Mouse (Mus musculus) lung, embryonic 15.5 days (tissue): ENCODE results near the gene Trappc10. TPM values are rescaled to one million over a fixed set of nuclear protein-coding genes. Genes with fewer than 3 reads are reported as not detected.

Source experiments
- ATAC-seq: fragments of 200-750 bp; cut with Nextera tagmentation; 2 replicates; pipeline ENCODE4 v1.8.0; 2017; ENCODE audit warnings: moderate number of reproducible peaks, borderline replicate concordance; ENCODE audit not compliant: low FRiP score, low TSS enrichment; ENCODE audit errors: extremely low read depth
- H3K27ac ChIP-seq: fragments of 300-500 bp; sonication (generic); 2 replicates; pipeline ENCODE4 v1.5.1; 2015; ENCODE audit warnings: moderate library complexity, mild to moderate bottlenecking, inconsistent platforms
- H3K27me3 ChIP-seq: fragments of 300-500 bp; sonication (generic); 2 replicates; pipeline ENCODE4 v1.6.1; 2015; ENCODE audit warnings: inconsistent platforms
- H3K36me3 ChIP-seq: fragments of 300-500 bp; sonication (generic); 2 replicates; pipeline ENCODE4 v1.6.1; 2015; ENCODE audit warnings: inconsistent platforms
- H3K4me1 ChIP-seq: fragments of 300-500 bp; sonication (generic); 2 replicates; pipeline ENCODE4 v1.6.1; 2015; ENCODE audit warnings: inconsistent platforms
- H3K4me2 ChIP-seq: fragments of 300-500 bp; sonication (generic); 2 replicates; pipeline ENCODE4 v1.6.1; 2015; ENCODE audit warnings: inconsistent platforms, mild to moderate bottlenecking, moderate library complexity
- H3K4me3 ChIP-seq: fragments of 300-500 bp; sonication (generic); 2 replicates; pipeline ENCODE4 v1.5.1; 2015; ENCODE audit warnings: mild to moderate bottlenecking, inconsistent platforms
- H3K9ac ChIP-seq: fragments of 300-500 bp; sonication (generic); 2 replicates; pipeline ENCODE4 v1.6.1; 2015; ENCODE audit warnings: inconsistent platforms
- H3K9me3 ChIP-seq: fragments of 300-500 bp; sonication (generic); 2 replicates; pipeline ENCODE4 v1.6.1; 2016; ENCODE audit warnings: inconsistent platforms
- WGBS: fragments of 180-500 bp; shearing (Covaris S2); methylation state at CpG from one replicate; pipeline ENCODE4 v1.1.7; 2015; 5-methylcytosine and 5-hydroxymethylcytosine counted together
- polyA plus RNA-seq: library from polyadenylated mRNA; unstranded; fragments of >200 nt; fragmentation: Nextera tagmentation; extraction: Ambion mirVana; gene quantifications from 2 replicates; pipeline ENCODE4 v1.2.1, GENCODE M21; 2015

Gene Trappc10
- polyA plus RNA-seq, 1 experiment from 2014 or later: 14.4 TPM

DNA sequence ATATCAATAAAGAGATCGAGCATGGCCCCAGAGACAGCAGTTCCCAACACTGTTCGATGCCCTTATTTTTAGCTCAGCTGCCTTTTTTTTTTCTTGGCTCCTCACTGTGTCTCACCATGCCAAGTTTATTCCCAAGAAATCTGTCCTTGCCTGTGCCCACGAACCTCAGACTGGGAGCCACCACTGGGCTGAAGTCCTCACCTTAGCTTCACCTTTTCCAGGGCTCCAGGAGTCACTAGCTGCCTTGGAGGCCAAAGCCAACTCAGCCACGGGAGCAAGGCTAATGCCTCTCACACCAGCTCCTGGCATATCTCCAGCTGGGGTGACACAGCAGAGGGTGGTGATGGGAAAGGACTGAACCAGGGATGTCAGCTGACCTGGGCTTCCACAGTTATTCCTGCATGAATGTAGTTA, 11.2 kb upstream of the Trappc10 start:
- Histone ChIP-seq H3K4me2 (no peak overlapping the region), H3K9me3 (no peaks in the 10 kb centered on the region), H3K27me3 (no peaks in the 10 kb centered on the region), H3K9ac (no peak overlapping the region), H3K36me3 (no peaks in the 10 kb centered on the region), H3K4me3 (no peak overlapping the region), H3K4me1 (peaks cover 10% of the 10 kb centered on the region), H3K27ac (no peak overlapping the region)
- no peak for ATAC-seq
- 57% methylated on average over 4 of the region's 4 CpGs for WGBS

DNA sequence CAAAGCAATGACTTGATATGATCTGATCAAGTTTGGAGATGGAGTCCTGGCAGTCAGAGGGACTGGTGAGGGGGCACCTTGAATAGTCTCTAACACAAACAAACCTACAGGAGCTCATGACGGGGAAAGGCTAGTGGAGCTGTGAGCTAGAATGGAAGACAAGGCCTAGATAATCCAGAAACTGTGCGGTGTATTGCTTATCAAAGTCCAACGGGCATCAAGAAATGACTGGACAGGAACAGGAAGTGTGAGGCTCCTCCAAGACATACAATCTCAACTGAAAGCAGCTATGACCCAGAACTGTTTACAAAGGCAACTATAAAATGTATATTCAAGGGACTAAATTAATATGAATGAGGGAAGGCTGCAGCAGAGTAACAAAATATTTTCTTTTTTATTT, 2.8 kb upstream of the Trappc10 start:
- WGBS: 69% methylated on average over 3 of the region's 3 CpGs
- no peak overlapping the region for H3K4me2 ChIP-seq
- H3K27ac ChIP-seq: no peak overlapping the region
- no peak for ATAC-seq
- H3K4me1 ChIP-seq: peaks cover 20% of the 10 kb centered on the region
- no peaks in the 10 kb centered on the region for H3K27me3 ChIP-seq
- H3K9ac ChIP-seq: no peak overlapping the region
- no peaks in the 10 kb centered on the region for H3K9me3 ChIP-seq
- H3K4me3 ChIP-seq: no peak overlapping the region
- no peaks in the 10 kb centered on the region for H3K36me3 ChIP-seq

DNA sequence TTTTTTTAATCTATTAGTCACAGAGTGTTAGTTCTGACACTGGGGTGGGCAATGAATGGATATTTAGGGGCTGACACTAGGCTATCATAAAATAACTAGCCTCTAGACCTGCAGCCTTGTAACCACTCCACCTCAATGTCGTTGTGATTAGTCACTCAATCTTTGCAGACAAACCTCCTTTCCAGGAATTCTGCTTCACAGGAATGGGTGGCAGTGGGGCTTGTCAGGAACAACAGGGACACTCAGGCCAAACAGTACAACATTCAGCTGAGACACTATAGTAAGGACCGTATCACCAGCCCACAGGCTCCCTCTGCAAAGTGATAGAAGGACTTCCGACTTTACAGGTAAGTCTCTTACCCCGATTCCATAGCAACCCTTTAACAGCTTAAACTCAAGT, 2.3 kb upstream of the Trappc10 start:
- H3K9me3 ChIP-seq: no peaks in the 10 kb centered on the region
- no peak overlapping the region for H3K27ac ChIP-seq

DNA sequence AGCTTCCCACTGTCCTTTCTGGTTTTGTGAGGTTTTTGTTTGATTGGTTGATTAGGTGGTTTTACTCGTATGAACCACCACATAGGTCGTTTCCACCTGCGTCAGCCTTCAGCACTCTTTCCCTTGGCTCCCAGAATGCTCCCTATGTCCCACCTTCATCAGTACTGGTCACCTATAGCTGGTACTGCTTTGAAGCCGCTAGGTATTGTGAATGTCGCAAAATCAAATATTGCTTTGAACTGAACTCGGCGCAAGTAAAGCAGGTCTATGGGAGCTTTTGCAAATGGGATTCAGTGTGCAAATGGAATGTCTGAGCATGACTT, 745 bp upstream of the Trappc10 start:
- H3K4me3 ChIP-seq: peak overlapping the region; percentile 82
- no peak for ATAC-seq
- H3K4me2 ChIP-seq: peak overlapping the region; percentile 93
- H3K9ac ChIP-seq: peak overlapping the region; percentile 73
- H3K27ac ChIP-seq: no peak overlapping the region
- no peaks in the 10 kb centered on the region for H3K27me3 ChIP-seq
- WGBS: 18% methylated on average over 7 of the region's 7 CpGs
- no peaks in the 10 kb centered on the region for H3K36me3 ChIP-seq
- peaks cover 20% of the 10 kb centered on the region for H3K4me1 ChIP-seq
- no peaks in the 10 kb centered on the region for H3K9me3 ChIP-seq

More for the DNA sequence above, 2.3 kb upstream of the Trappc10 start:
- H3K4me1 ChIP-seq: peaks cover 20% of the 10 kb centered on the region
- H3K4me2 ChIP-seq: no peak overlapping the region
- no peaks in the 10 kb centered on the region for H3K27me3 ChIP-seq
- H3K9ac ChIP-seq: no peak overlapping the region
- no peak overlapping the region for H3K4me3 ChIP-seq
- H3K36me3 ChIP-seq: no peaks in the 10 kb centered on the region
- ATAC-seq: no peak
- WGBS: 77% methylated on average over 4 of the region's 4 CpGs

DNA sequence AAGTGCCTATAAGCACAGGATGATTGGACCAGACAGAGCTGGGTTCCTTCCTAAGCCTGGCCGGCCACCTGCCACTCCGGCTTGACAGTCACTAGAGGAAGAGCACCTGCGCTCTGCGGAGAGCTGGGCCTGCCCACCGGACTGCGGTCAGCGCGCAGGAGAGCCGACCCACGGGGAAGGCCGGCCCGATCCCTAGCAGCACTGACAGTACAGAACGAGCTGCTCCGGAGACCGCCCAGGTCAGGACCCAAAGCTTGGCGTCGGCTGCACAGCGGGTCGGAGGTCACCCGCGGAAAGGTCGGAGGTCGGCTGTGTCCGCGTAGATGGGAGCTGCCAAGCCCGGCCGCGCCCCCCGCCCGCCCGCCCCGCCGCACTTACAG, 393 bp downstream of the Trappc10 start:
- Histone ChIP-seq H3K27me3 (no peaks in the 10 kb centered on the region), H3K36me3 (no peaks in the 10 kb centered on the region), H3K4me1 (peaks cover 20% of the 10 kb centered on the region), H3K9ac (peak overlapping the region; percentile 73), H3K9me3 (no peaks in the 10 kb centered on the region), H3K27ac (no peak overlapping the region), H3K4me3 (peak overlapping the region; percentile 82), H3K4me2 (peak overlapping the region; percentile 93)
- ATAC-seq: peak; percentile 24; the same call in 1 of the 2 replicates
- WGBS: 0% methylated on average over 30 of the region's 33 CpGs

DNA sequence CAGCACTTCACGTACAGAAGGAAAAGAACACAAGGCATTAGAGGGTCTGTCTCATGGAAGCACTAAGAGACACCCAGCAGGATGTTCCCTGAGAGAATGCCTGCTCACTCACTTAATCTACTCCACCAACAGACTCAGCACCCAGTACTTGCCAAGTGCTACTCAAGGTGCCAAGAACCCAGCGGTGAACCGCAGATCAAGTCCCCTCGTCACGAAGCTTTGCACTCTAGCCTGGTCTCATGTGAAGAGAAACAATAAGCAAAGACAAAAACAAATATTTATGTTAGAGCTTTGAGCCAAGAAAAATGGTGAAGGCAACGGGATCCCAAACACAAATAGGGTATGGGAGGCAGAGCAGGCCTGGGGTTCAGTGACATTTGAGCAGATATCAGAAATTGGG, 5.5 kb downstream of the Trappc10 start:
- H3K27ac ChIP-seq: no peak overlapping the region
- no peak overlapping the region for H3K9ac ChIP-seq
- H3K4me3 ChIP-seq: no peak overlapping the region
- WGBS: 64% methylated on average over 6 of the region's 6 CpGs
- ATAC-seq: no peak
- no peak overlapping the region for H3K4me2 ChIP-seq
- no peaks in the 10 kb centered on the region for H3K9me3 ChIP-seq
- H3K27me3 ChIP-seq: no peaks in the 10 kb centered on the region
- no peaks in the 10 kb centered on the region for H3K36me3 ChIP-seq
- H3K4me1 ChIP-seq: peaks cover 25% of the 10 kb centered on the region

DNA sequence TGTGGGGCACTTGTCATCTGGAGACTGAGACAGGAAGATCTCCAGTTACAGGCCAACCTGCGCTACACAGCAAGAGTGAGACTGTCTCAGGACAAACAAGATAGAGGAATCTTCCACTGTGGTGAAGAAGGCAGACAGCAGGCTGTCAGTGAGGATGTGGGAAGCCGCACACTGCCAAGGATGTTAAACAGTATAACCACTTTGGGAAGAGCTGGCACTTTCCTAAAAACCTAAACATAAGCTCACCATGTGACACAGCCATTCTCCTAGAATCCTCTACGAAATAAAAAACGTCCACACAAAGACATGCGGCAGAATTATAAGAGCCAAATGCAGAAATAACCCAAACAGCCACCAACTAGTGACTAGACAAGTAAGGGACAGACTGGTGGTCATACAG, 6.1 kb downstream of the Trappc10 start:
- no peak overlapping the region for H3K27ac ChIP-seq
- WGBS: 89% methylated on average over 5 of the region's 5 CpGs
- peaks cover 19% of the 10 kb centered on the region for H3K4me1 ChIP-seq
- no peak overlapping the region for H3K4me2 ChIP-seq
- no peak overlapping the region for H3K9ac ChIP-seq
- no peaks in the 10 kb centered on the region for H3K36me3 ChIP-seq
- H3K27me3 ChIP-seq: no peaks in the 10 kb centered on the region
- no peak overlapping the region for H3K4me3 ChIP-seq
- ATAC-seq: no peak
- no peaks in the 10 kb centered on the region for H3K9me3 ChIP-seq

DNA sequence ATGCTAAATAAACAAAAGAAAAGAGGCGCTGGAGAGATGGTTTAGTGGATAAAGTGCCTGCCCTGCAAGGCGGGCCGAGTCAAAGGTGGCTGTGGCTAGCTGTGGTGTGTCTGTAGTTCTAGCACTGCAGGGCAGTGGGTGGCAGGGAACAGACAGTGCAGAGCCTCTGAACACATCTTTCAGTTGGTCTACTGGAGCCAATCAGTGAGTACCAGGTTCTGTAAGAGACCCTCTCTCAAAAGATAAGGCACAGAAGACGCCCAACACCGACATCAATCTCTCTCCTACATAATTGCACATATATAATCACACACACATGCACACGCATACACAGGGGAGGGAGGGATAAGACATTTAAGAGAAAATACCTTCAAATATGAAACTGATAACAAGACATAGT, 6.6 kb downstream of the Trappc10 start:
- no peak overlapping the region for H3K4me3 ChIP-seq
- no peaks in the 10 kb centered on the region for H3K9me3 ChIP-seq
- WGBS: 71% methylated on average over 6 of the region's 6 CpGs
- ATAC-seq: no peak
- peaks cover 14% of the 10 kb centered on the region for H3K4me1 ChIP-seq
- no peak overlapping the region for H3K4me2 ChIP-seq
- H3K9ac ChIP-seq: no peak overlapping the region
- H3K27me3 ChIP-seq: no peaks in the 10 kb centered on the region
- no peak overlapping the region for H3K27ac ChIP-seq
- H3K36me3 ChIP-seq: no peaks in the 10 kb centered on the region

DNA sequence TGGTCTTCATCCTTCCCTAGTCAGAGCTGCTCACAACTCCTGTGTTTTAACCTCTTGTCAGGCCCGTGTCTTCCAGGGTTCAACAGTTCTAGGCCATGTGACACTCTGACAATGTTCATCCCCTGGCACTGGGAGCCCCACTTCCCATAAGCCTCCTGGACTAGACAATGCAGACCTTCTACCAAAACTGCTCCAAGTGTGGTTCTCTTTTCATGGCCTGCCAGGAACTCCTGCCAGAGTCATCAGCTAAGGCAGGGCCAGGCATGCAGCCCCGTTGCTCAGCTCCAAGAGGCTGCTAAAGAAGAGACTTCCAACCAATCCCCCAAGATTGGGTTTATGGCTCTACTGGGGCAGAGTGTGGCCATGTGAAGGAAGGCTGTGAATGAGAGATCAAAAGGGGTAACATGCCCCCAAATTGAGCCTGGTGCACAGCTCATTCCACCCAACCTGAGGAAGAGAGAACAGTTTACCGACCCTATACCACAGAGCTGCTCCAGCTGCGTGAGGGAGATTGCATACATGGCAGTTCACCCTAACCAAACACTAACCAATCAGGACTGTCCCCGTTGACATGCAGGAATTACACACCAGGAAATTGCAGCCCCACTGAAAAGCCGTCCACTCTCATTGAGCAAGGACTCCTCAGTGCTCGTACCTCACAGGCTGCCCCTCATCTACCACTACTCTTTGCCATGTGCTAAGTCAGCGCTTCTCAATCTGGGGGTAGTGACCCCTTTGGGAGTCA, 7.4 kb downstream of the Trappc10 start:
- WGBS: 66% methylated on average over 8 of the region's 8 CpGs
- Histone ChIP-seq H3K36me3 (no peaks in the 10 kb centered on the region), H3K27me3 (no peaks in the 10 kb centered on the region), H3K4me2 (no peak overlapping the region), H3K9ac (no peak overlapping the region), H3K4me1 (peaks cover 12% of the 10 kb centered on the region; the same call in 1 of the 2 replicates), H3K9me3 (no peaks in the 10 kb centered on the region), H3K4me3 (no peak overlapping the region), H3K27ac (no peak overlapping the region)
- ATAC-seq: no peak

DNA sequence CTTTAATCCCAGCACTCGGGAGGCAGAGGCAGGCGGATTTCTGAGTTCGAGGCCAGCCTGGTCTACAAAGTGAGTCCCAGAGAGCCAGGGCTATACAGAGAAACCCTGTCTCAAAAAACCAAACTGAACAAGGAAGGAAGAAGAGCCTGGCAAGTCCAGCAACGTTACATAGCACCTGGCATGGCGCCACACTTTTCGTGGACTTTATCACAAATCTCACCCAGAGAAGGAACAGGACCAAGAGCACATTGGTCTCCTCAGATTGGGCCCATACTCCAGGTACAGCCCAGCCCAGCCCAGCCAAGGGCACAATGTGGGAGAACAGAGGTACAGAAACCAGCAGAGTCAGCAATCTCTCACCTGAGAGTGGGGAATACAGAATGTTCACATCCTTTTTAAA, 10.7 kb downstream of the Trappc10 start:
- 78% methylated on average over 6 of the region's 6 CpGs for WGBS
- Histone ChIP-seq H3K9me3 (no peaks in the 10 kb centered on the region), H3K4me2 (no peak overlapping the region), H3K36me3 (peaks cover 12% of the 10 kb centered on the region; the same call in 1 of the 2 replicates), H3K4me3 (no peak overlapping the region), H3K27me3 (no peaks in the 10 kb centered on the region), H3K4me1 (peaks cover 12% of the 10 kb centered on the region; the same call in 1 of the 2 replicates), H3K9ac (no peak overlapping the region), H3K27ac (no peak overlapping the region)
- ATAC-seq: no peak

DNA sequence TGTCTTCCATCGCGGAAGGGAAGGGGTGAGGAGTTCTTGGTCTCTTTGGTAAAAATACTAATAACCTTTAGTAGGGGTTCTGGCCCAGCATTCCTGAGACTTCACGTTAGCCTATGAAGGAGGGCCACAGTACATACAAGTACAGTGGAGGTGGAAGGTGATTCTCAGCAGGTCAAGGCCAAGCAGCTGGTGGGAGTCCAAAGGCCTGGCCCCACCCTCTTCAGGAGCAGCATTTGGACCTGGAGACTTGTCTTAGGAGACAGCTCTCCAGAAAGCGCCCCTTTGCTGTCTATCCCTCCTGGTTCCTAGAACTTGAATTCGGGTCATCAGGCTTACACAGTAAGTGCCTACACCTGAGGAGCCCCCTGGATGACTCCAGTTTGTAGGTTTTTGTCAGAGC, 11.3 kb downstream of the Trappc10 start:
- no peak overlapping the region for H3K4me2 ChIP-seq
- H3K4me3 ChIP-seq: no peak overlapping the region
- ATAC-seq: no peak
- H3K36me3 ChIP-seq: peaks cover 17% of the 10 kb centered on the region; the same call in 1 of the 2 replicates
- no peak overlapping the region for H3K9ac ChIP-seq
- peaks cover 12% of the 10 kb centered on the region; the same call in 1 of the 2 replicates for H3K4me1 ChIP-seq
- H3K27me3 ChIP-seq: no peaks in the 10 kb centered on the region
- H3K27ac ChIP-seq: no peak overlapping the region
- no peaks in the 10 kb centered on the region for H3K9me3 ChIP-seq
- 90% methylated on average over 5 of the region's 5 CpGs for WGBS

DNA sequence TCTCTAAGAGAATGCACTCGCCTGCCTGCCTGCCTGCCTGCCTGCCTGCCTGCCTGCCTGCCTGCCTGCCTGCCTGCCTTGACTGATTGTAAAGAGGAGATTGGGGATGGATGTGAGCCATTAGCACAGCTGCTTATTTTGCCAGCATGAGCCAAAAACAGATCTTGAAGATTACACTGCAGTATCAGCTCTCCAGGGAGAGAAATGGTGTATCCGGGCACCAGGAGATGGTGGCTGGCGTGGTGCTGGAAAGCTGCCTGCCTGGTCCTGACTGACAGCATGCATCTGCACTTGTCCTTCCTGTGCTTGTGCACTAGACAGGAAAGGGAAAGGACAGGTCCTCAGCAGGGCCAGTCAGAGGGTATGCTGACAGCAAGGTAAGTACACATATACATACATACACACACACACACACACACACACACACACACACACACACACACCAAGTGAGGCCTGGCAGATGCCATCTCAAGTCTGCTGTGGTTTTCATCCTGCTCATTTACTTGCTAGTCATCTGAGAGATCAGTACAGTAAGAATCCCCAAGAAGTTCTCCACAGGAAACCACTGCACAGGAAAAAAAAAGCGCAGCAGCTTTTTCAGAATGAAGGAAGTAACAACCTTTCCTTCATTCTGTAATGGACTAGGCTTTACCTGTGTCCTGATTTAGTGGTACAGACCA, 12.0 kb downstream of the Trappc10 start:
- Histone ChIP-seq H3K36me3 (peaks cover 22% of the 10 kb centered on the region; the same call in 1 of the 2 replicates), H3K27me3 (no peaks in the 10 kb centered on the region), H3K9ac (no peak overlapping the region), H3K9me3 (no peaks in the 10 kb centered on the region), H3K4me2 (no peak overlapping the region), H3K27ac (no peak overlapping the region), H3K4me1 (peaks cover 12% of the 10 kb centered on the region; the same call in 1 of the 2 replicates), H3K4me3 (no peak overlapping the region)
- WGBS: 78% methylated on average over 4 of the region's 4 CpGs
- ATAC-seq: no peak
